ENCODE assay signal across 8 mouse cellular contexts in genomic region chr3:146184992-146185657, GRCm38 (mm10). TPM values are rescaled to one million over a fixed set of nuclear protein-coding genes. Genes with fewer than 3 reads are reported as not detected.
DNase-seq lines count a peak whose midpoint lies in the region; ATAC-seq and TF ChIP-seq lines count a peak whose summit lies in the region.

No protein-coding gene starts in this region.

- intact Hi-C loops in heart, adult 2 months (cut with DNase I): loop anchor here (2.0 to 10.0 kb wide), 4 partner anchors 144 to 760 kb away; no protein-coding TSS in a partner anchor
- intact Hi-C loops in left cerebral cortex, postnatal 25 days (cut with DNase I): loop anchor here (5.0 to 10.0 kb wide), 6 partner anchors 92 to 760 kb away; partner anchors contain the start of genes Gng5 and Spata1

- WGBS in heart, adult 2 months: 28% methylated on average over 13 of the region's 13 CpGs
- WGBS in intestine, postnatal 0 days: 31% methylated on average over 13 of the region's 13 CpGs
- WGBS in midbrain, embryonic 15.5 days: 18% methylated on average over 13 of the region's 13 CpGs
- WGBS in spleen, adult 2 months: 61% methylated on average over 13 of the region's 13 CpGs

- TF ChIP-seq POLR2A in heart, adult 2 months (IDR thresholded peaks at IDR 0.05; ENCODE audit: insufficient read depth, low read depth, low read length): no peak
- no peak for TF ChIP-seq POLR2A in spleen, adult 2 months (IDR thresholded peaks at IDR 0.05; ENCODE audit: low read depth, low read length)

- no peak overlapping the region for H3K4me2 ChIP-seq in intestine, postnatal 0 days (replicated peaks; ENCODE audit: low read depth)
- H3K4me2 ChIP-seq in midbrain, embryonic 15.5 days: no peak overlapping the region; the same call in 1 of the 2 replicates

- no peaks in the 10 kb centered on the region for H3K27me3 ChIP-seq in heart, adult 2 months (ENCODE audit: control insufficient read depth, insufficient read depth, low read length)
- no peaks in the 10 kb centered on the region for H3K27me3 ChIP-seq in intestine, postnatal 0 days (replicated peaks; ENCODE audit: control insufficient read depth, insufficient read depth, low read length)
- peaks cover 3% of the 10 kb centered on the region; the same call in 1 of the 2 replicates for H3K27me3 ChIP-seq in midbrain, embryonic 15.5 days (replicated peaks)
- no peaks in the 10 kb centered on the region for H3K27me3 ChIP-seq in spleen, adult 2 months (ENCODE audit: control insufficient read depth, insufficient read depth, low read length)

- peak; percentile 90 for DNase-seq in 3T3-L1 (ENCODE audit: low read depth, low spot score)
- DNase-seq in embryo, embryonic 10 days (ENCODE audit: low spot score): peak; percentile 90
- peak; percentile 34 to 39 for DNase-seq in heart, adult 2 months
- DNase-seq in left cerebral cortex, postnatal 25 days (ENCODE audit: low spot score in 2 of 2): peak; percentile 76 to 88
- DNase-seq in spleen, adult 2 months (ENCODE audit: low read depth in 1 of 2, low spot score in 2 of 2): peak; percentile 24 to 41

- H3K36me3 ChIP-seq in heart, adult 2 months (ENCODE audit: control insufficient read depth, insufficient read depth, low read length): no peaks in the 10 kb centered on the region
- 0 out of 2 replicates have a peak, but pooled peaks cover 3% of the 10 kb centered on the region for H3K36me3 ChIP-seq in intestine, postnatal 0 days (ENCODE audit: control insufficient read depth, insufficient read depth)
- H3K36me3 ChIP-seq in midbrain, embryonic 15.5 days (replicated peaks): no peaks in the 10 kb centered on the region
- peaks cover 3% of the 10 kb centered on the region; the same call in 1 of the 2 replicates for H3K36me3 ChIP-seq in spleen, adult 2 months (ENCODE audit: control insufficient read depth, insufficient read depth, low read length)

- H3K9me3 ChIP-seq in intestine, postnatal 0 days (ENCODE audit: control insufficient read depth): no peaks in the 10 kb centered on the region
- H3K9me3 ChIP-seq in midbrain, embryonic 15.5 days: no peaks in the 10 kb centered on the region

- no peak overlapping the region for H3K27ac ChIP-seq in heart, adult 2 months
- H3K27ac ChIP-seq in intestine, postnatal 0 days (ENCODE audit: low read depth, low read length): no peak overlapping the region
- H3K27ac ChIP-seq in midbrain, embryonic 15.5 days: no peak overlapping the region
- H3K27ac ChIP-seq in spleen, adult 2 months (ENCODE audit: insufficient read depth, low read length): no peak overlapping the region

- H3K4me1 ChIP-seq in heart, adult 2 months (ENCODE audit: control insufficient read depth, insufficient read depth, low read length): no peaks in the 10 kb centered on the region
- no peaks in the 10 kb centered on the region for H3K4me1 ChIP-seq in intestine, postnatal 0 days (replicated peaks; ENCODE audit: control insufficient read depth, insufficient read depth, low read length)
- H3K4me1 ChIP-seq in midbrain, embryonic 15.5 days: peaks cover 9% of the 10 kb centered on the region; the same call in 1 of the 2 replicates
- H3K4me1 ChIP-seq in spleen, adult 2 months (ENCODE audit: control insufficient read depth, insufficient read depth, insufficient read length): no peaks in the 10 kb centered on the region

- TF ChIP-seq CTCF in heart, adult 2 months (IDR thresholded peaks at IDR 0.05): peak; percentile 99
- TF ChIP-seq CTCF in intestine, postnatal 0 days (IDR thresholded peaks at IDR 0.05; ENCODE audit: low read depth): peak; percentile 98
- peak; percentile 71; the same call in 1 of the 2 replicates for TF ChIP-seq CTCF in spleen, adult 2 months (IDR thresholded peaks at IDR 0.05; ENCODE audit: extremely low read depth, insufficient read depth, insufficient read length, insufficient replicate concordance)

- H3K79me2 ChIP-seq in heart, adult 2 months (replicated peaks; ENCODE audit: control insufficient read depth, insufficient read depth, low read length): no peaks in the 10 kb centered on the region

- no peak overlapping the region for H3K9ac ChIP-seq in heart, adult 2 months (ENCODE audit: low read depth, low read length)
- no peak overlapping the region for H3K9ac ChIP-seq in intestine, postnatal 0 days (ENCODE audit: low read depth, low read length)
- 0 out of 2 replicates have a peak overlapping the region, but pooled peaks have one; percentile 16 for H3K9ac ChIP-seq in midbrain, embryonic 15.5 days

- ATAC-seq in activated CD4-positive, CD25-positive, alpha-beta regulatory T cell, adult 4 months: peak; percentile 71
- ATAC-seq in intestine, postnatal 0 days: peak; percentile 49
- peak; percentile 81 for ATAC-seq in midbrain, embryonic 15.5 days (replicated peaks)

- H3K4me3 ChIP-seq in heart, adult 2 months: no peak overlapping the region
- no peak overlapping the region for H3K4me3 ChIP-seq in intestine, postnatal 0 days (ENCODE audit: low read depth, low read length)
- no peak overlapping the region for H3K4me3 ChIP-seq in midbrain, embryonic 15.5 days
- H3K4me3 ChIP-seq in spleen, adult 2 months (ENCODE audit: extremely low read depth, insufficient read depth, insufficient read length): no peak overlapping the region

- TF ChIP-seq EP300 in heart, adult 2 months (IDR thresholded peaks at IDR 0.05; ENCODE audit: insufficient read depth, low read depth, low read length): peak; percentile 68; the same call in 1 of the 2 replicates

RNA-seq across cellular contexts. Expression of gene Mcoln2, which starts 35.5 kb away (rescaled TPM):
- 10 to 100 TPM in 1 of 2 experiments, 1 to 10 TPM in 1; 5.6 to 11.7 TPM for polyA plus RNA-seq in activated CD4-positive, CD25-positive, alpha-beta regulatory T cell, adult 4 months (2017; shearing (Covaris generic))
- under 1 TPM in 1 of 2 experiments, not detected in 1; 0.18 TPM for total RNA-seq in heart, adult 2 months (2021)
- polyA plus RNA-seq in heart, adult 2 months (2012; rRNA removed): 0.41 TPM in 1 of 2 replicates, not detected in the other
- 6.4 TPM in 2 replicates for polyA plus RNA-seq in intestine, postnatal 0 days (2015; fragmentation: Nextera tagmentation; extraction: Ambion mirVana)
- total RNA-seq in left cerebral cortex, postnatal 25 days (2021): not detected
- 0.13 and 0.18 TPM in 2 replicates for polyA plus RNA-seq in midbrain, embryonic 15.5 days (2015; fragmentation: Nextera tagmentation; extraction: Ambion mirVana)
- 6.6 and 8.2 TPM in 2 replicates for polyA plus RNA-seq in spleen, adult 2 months (2012; rRNA removed)

RNA-seq across cellular contexts. Expression of gene Lpar3, which starts 35.6 kb away (rescaled TPM):
- not detected for polyA plus RNA-seq in activated CD4-positive, CD25-positive, alpha-beta regulatory T cell, adult 4 months (2017; shearing (Covaris generic))
- total RNA-seq in heart, adult 2 months (2021): under 1 TPM; 0.10 to 0.32 TPM
- 0.68 and 1.2 TPM in 2 replicates for polyA plus RNA-seq in heart, adult 2 months (2012; rRNA removed)
- 10.7 TPM in 2 replicates for polyA plus RNA-seq in intestine, postnatal 0 days (2015; fragmentation: Nextera tagmentation; extraction: Ambion mirVana)
- total RNA-seq in left cerebral cortex, postnatal 25 days (2021): 1 to 10 TPM in 1 of 2 experiments, under 1 TPM in 1; 0.48 to 1.1 TPM
- 0.22 and 0.61 TPM in 2 replicates for polyA plus RNA-seq in midbrain, embryonic 15.5 days (2015; fragmentation: Nextera tagmentation; extraction: Ambion mirVana)
- polyA plus RNA-seq in spleen, adult 2 months (2012; rRNA removed): 0.57 and 1.2 TPM in 2 replicates

Comparison
In these comparisons a context has a peak if more than half of its experiments do, and no peak if none do; other contexts are left out.
1. DNase-seq: peak in every context shown above with its lines; median percentile 90 in 3T3-L1; 90 in embryo, embryonic 10 days; 82 in left cerebral cortex, postnatal 25 days; 36 in heart, adult 2 months; 32 in spleen, adult 2 months.